9 mouse cellular contexts compared by ENCODE assay signal in the genomic region with DNA sequence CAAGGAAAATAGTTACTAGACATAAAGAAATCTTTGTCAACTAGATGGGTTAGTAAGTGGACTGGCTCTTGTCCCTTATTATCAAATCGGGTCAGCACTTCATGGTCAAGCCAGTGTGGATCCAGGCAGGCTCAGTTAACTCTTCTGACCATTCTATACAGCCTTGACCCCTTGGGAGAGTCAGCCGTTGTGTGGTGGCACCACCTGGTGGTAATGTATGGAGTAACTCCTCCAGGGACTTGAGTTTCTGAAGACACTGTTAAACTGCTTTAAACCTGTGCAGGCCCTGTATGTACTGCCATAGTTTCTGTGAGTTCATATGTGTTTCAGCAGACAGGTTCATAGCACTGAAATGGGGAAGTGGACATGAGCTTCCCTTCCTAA. TPM values are rescaled to one million over a fixed set of nuclear protein-coding genes. Genes with fewer than 3 reads are reported as not detected.
DNase-seq lines count a peak whose midpoint lies in the region; ATAC-seq and TF ChIP-seq lines count a peak whose summit lies in the region.
"Had no signal": no experiment of that assay in that cellular context is flagged by ENCODE, and none has a peak within 500 bp of the region (broad histone marks: within the 10 kb centered on the region; RNA-seq: fewer than 3 reads in every experiment).

No protein-coding gene starts in this region.

- peaks cover 21% of the 10 kb centered on the region for H3K4me1 ChIP-seq in embryonic fibroblast, embryonic 13.5 days (ENCODE audit: control insufficient read depth, insufficient read depth, low read length)
- no peaks in the 10 kb centered on the region for H3K4me1 ChIP-seq in heart, embryonic 16.5 days (ENCODE audit: control insufficient read depth, insufficient read depth, low read length)
- no peaks in the 10 kb centered on the region for H3K4me1 ChIP-seq in lung, embryonic 14.5 days (ENCODE audit: insufficient read depth)

- no peaks in the 10 kb centered on the region for H3K9me3 ChIP-seq in heart, embryonic 16.5 days (replicated peaks; ENCODE audit: control insufficient read depth, low read length)
- no peaks in the 10 kb centered on the region for H3K9me3 ChIP-seq in lung, embryonic 14.5 days (ENCODE audit: low read depth, low read length)
- H3K9me3 ChIP-seq: embryonic facial prominence, embryonic 13.5 days had no signal

- WGBS in heart, embryonic 16.5 days, result 2% methylated on average over 2 of the region's 2 CpGs
- 2% methylated on average over 2 of the region's 2 CpGs for WGBS in large intestine, adult 2 months
- 5% methylated on average over 2 of the region's 2 CpGs for WGBS in lung, embryonic 14.5 days

- H3K4me2 ChIP-seq in heart, embryonic 16.5 days (ENCODE audit: low read depth, low read length), result no peak overlapping the region
- no peak overlapping the region for H3K4me2 ChIP-seq in lung, embryonic 14.5 days
- H3K4me2 ChIP-seq: embryonic facial prominence, embryonic 13.5 days had no signal

- H3K9ac ChIP-seq in heart, embryonic 16.5 days (ENCODE audit: low read length), result no peak overlapping the region
- no peak overlapping the region for H3K9ac ChIP-seq in lung, embryonic 14.5 days

- 0 out of 2 replicates have a peak, but pooled peaks have one; percentile 42 for ATAC-seq in heart, embryonic 16.5 days (replicated peaks; ENCODE audit: extremely low read depth, insufficient read depth, low FRiP score)
- ATAC-seq in lung, embryonic 14.5 days (ENCODE audit: insufficient read depth), result peak; percentile 53; the same call in 1 of the 2 replicates

- H3K4me3 ChIP-seq in embryonic fibroblast, embryonic 13.5 days (ENCODE audit: insufficient read depth, low read length), result no peak overlapping the region
- no peak overlapping the region for H3K4me3 ChIP-seq in heart, embryonic 16.5 days (ENCODE audit: low read length)
- no peak overlapping the region for H3K4me3 ChIP-seq in lung, embryonic 14.5 days (ENCODE audit: low read depth, low read length)
- H3K4me3 ChIP-seq: embryonic facial prominence, embryonic 13.5 days had no signal

- DNase-seq in B cell, adult 2 months, result peak; percentile 71 to 72
- peak; percentile 44 to 74 for DNase-seq in adrenal gland, postnatal 4 days (ENCODE audit: low spot score in 2 of 2)
- DNase-seq in large intestine, adult 2 months (ENCODE audit: low read depth, low spot score), result peak; percentile 33
- DNase-seq in lung, embryonic 14.5 days, result peak; percentile 91
- DNase-seq in retina, embryonic 14.5 days (ENCODE audit: low spot score), result peak; percentile 92
- DNase-seq in thymus, postnatal 25 days, result peak; percentile 72

- TF ChIP-seq POLR2A in embryonic fibroblast, embryonic 13.5 days (IDR thresholded peaks at IDR 0.05; ENCODE audit: low read depth, low read length), result no peak

- peak; percentile 80 for TF ChIP-seq CTCF in embryonic fibroblast, embryonic 13.5 days (IDR thresholded peaks at IDR 0.05; ENCODE audit: borderline replicate concordance, insufficient read depth, low read length)
- TF ChIP-seq CTCF in lung, embryonic 14.5 days (IDR thresholded peaks at IDR 0.05; ENCODE audit: low read depth), result peak; percentile 96

- H3K27me3 ChIP-seq in heart, embryonic 16.5 days (ENCODE audit: control insufficient read depth, insufficient read depth, low read length), result no peaks in the 10 kb centered on the region
- no peaks in the 10 kb centered on the region for H3K27me3 ChIP-seq in lung, embryonic 14.5 days (ENCODE audit: insufficient read depth, low read length)
- H3K27me3 ChIP-seq: embryonic facial prominence, embryonic 13.5 days had no signal

- no peaks in the 10 kb centered on the region for H3K36me3 ChIP-seq in heart, embryonic 16.5 days (ENCODE audit: control insufficient read depth, insufficient read depth)
- H3K36me3 ChIP-seq in lung, embryonic 14.5 days (ENCODE audit: insufficient read depth), result no peaks in the 10 kb centered on the region
- H3K36me3 ChIP-seq: embryonic facial prominence, embryonic 13.5 days had no signal

- H3K27ac ChIP-seq in embryonic fibroblast, embryonic 13.5 days (ENCODE audit: insufficient read depth, low read length), result no peak overlapping the region
- H3K27ac ChIP-seq in heart, embryonic 16.5 days (ENCODE audit: low read length), result no peak overlapping the region
- H3K27ac ChIP-seq in lung, embryonic 14.5 days (ENCODE audit: low read depth), result no peak overlapping the region
- H3K27ac ChIP-seq: embryonic facial prominence, embryonic 13.5 days had no signal

RNA-seq across cellular contexts. Expression of a gene that starts 35.0 kb away (rescaled TPM):
- total RNA-seq in adrenal gland, postnatal 4 days (2021), result 10 to 100 TPM; 49.1 to 68.6 TPM
- polyA plus RNA-seq in embryonic fibroblast, embryonic 13.5 days (2011; ENCODE audit: insufficient read length, low read depth, missing spikeins), result 24.6 and 34.3 TPM in 2 replicates
- polyA plus RNA-seq in heart, embryonic 16.5 days (2015; fragmentation: Nextera tagmentation; extraction: Ambion mirVana), result 25.3 and 29.6 TPM in 2 replicates
- polyA plus RNA-seq in large intestine, adult 2 months (2012; rRNA removed), result 1.7 and 2.0 TPM in 2 replicates
- polyA plus RNA-seq in lung, embryonic 14.5 days (2014; fragmentation: Nextera tagmentation; extraction: Ambion mirVana), result 16.2 and 19.3 TPM in 2 replicates

Comparison
In these comparisons a context has a peak if more than half of its experiments do, and no peak if none do; other contexts are left out.
1. DNase-seq: peak in every context shown above with its lines; median percentile 92 in retina, embryonic 14.5 days; 91 in lung, embryonic 14.5 days; 72 in thymus, postnatal 25 days; 72 in B cell, adult 2 months; 59 in adrenal gland, postnatal 4 days; 33 in large intestine, adult 2 months.